9 mouse cellular contexts compared by ENCODE assay signal in genomic region chr11:110379661-110380309, GRCm38 (mm10). TPM values are rescaled to one million over a fixed set of nuclear protein-coding genes. Genes with fewer than 3 reads are reported as not detected.
DNase-seq lines count a peak whose midpoint lies in the region; ATAC-seq and TF ChIP-seq lines count a peak whose summit lies in the region.
"Had no signal": no experiment of that assay in that cellular context is flagged by ENCODE, and none has a peak within 500 bp of the region (broad histone marks: within the 10 kb centered on the region; RNA-seq: fewer than 3 reads in every experiment).

No protein-coding gene starts in this region.

- H3K79me2 ChIP-seq in myocyte (ENCODE audit: control insufficient read depth, insufficient read depth), result no peaks in the 10 kb centered on the region

- peak overlapping the region; percentile 47 for H3K4me2 ChIP-seq in forebrain, embryonic 11.5 days (ENCODE audit: low read depth, low read length, severe bottlenecking)
- peak overlapping the region; percentile 76 for H3K4me2 ChIP-seq in heart, embryonic 15.5 days
- peak overlapping the region; percentile 76 for H3K4me2 ChIP-seq in liver, embryonic 12.5 days
- peak overlapping the region; percentile 51 for H3K4me2 ChIP-seq in myocyte (ENCODE audit: low read depth)

- 12% methylated on average over 20 of the region's 20 CpGs for WGBS in forebrain, embryonic 11.5 days
- 5% methylated on average over 20 of the region's 20 CpGs for WGBS in heart, embryonic 15.5 days
- 7% methylated on average over 20 of the region's 20 CpGs for WGBS in liver, embryonic 12.5 days (ENCODE audit: insufficient replicate concordance)

- peak overlapping the region; percentile 13; the same call in 1 of the 2 replicates for H3K9ac ChIP-seq in forebrain, embryonic 11.5 days (ENCODE audit: low read length)
- H3K9ac ChIP-seq in heart, embryonic 15.5 days, result peak overlapping the region; percentile 39
- H3K9ac ChIP-seq in liver, embryonic 12.5 days, result peak overlapping the region; percentile 40

- H3K4me1 ChIP-seq in forebrain, embryonic 11.5 days (replicated peaks; ENCODE audit: control insufficient read depth, insufficient read depth, low read length), result peaks cover 3% of the 10 kb centered on the region; the same call in 1 of the 2 replicates
- H3K4me1 ChIP-seq in heart, embryonic 15.5 days (replicated peaks), result peaks cover 11% of the 10 kb centered on the region
- H3K4me1 ChIP-seq in liver, embryonic 12.5 days, result peaks cover 13% of the 10 kb centered on the region; the same call in 1 of the 2 replicates

- peak overlapping the region; percentile 14 for H3K4me3 ChIP-seq in forebrain, embryonic 11.5 days (ENCODE audit: low read depth, low read length)
- H3K4me3 ChIP-seq in heart, embryonic 15.5 days, result peak overlapping the region; percentile 47
- H3K4me3 ChIP-seq in liver, embryonic 12.5 days, result peak overlapping the region; percentile 44
- H3K4me3 ChIP-seq in myocyte, result no peak overlapping the region

- peak; percentile 82 for ATAC-seq in forebrain, embryonic 11.5 days (replicated peaks; ENCODE audit: low FRiP score)
- ATAC-seq in heart, embryonic 15.5 days (replicated peaks; ENCODE audit: insufficient number of reproducible peaks, insufficient read depth, low FRiP score, low read depth), result peak; percentile 74; the same call in 1 of the 2 replicates
- ATAC-seq in liver, embryonic 12.5 days, result peak; percentile 84

- H3K27ac ChIP-seq in forebrain, embryonic 11.5 days (ENCODE audit: low read depth, low read length), result no peak overlapping the region
- H3K27ac ChIP-seq in heart, embryonic 15.5 days, result peak overlapping the region; percentile 70
- H3K27ac ChIP-seq in liver, embryonic 12.5 days, result 0 out of 2 replicates have a peak overlapping the region, but pooled peaks have one; percentile 11

- no peaks in the 10 kb centered on the region for H3K36me3 ChIP-seq in forebrain, embryonic 11.5 days (ENCODE audit: control insufficient read depth, insufficient read depth, low read length)
- H3K36me3 ChIP-seq in heart, embryonic 15.5 days, result no peaks in the 10 kb centered on the region
- H3K36me3 ChIP-seq in liver, embryonic 12.5 days, result no peaks in the 10 kb centered on the region
- H3K36me3 ChIP-seq in myocyte (ENCODE audit: control insufficient read depth, insufficient read depth), result no peaks in the 10 kb centered on the region
- H3K36me3 ChIP-seq: G1E had no signal

- no peak for TF ChIP-seq POLR2A in myocyte (IDR thresholded peaks at IDR 0.05; ENCODE audit: insufficient read length, low read depth)

- no peaks in the 10 kb centered on the region for H3K9me3 ChIP-seq in forebrain, embryonic 11.5 days (ENCODE audit: control insufficient read depth, low read length)
- H3K9me3 ChIP-seq in heart, embryonic 15.5 days (replicated peaks), result no peaks in the 10 kb centered on the region
- H3K9me3 ChIP-seq in liver, embryonic 12.5 days (replicated peaks), result no peaks in the 10 kb centered on the region

- H3ac ChIP-seq in myocyte (ENCODE audit: control insufficient read depth, insufficient read length), result no peak overlapping the region

- H3K27me3 ChIP-seq in forebrain, embryonic 11.5 days (ENCODE audit: control insufficient read depth, insufficient read depth, low read length), result no peaks in the 10 kb centered on the region
- H3K27me3 ChIP-seq in heart, embryonic 15.5 days, result no peaks in the 10 kb centered on the region
- no peaks in the 10 kb centered on the region for H3K27me3 ChIP-seq in liver, embryonic 12.5 days (replicated peaks)
- no peaks in the 10 kb centered on the region for H3K27me3 ChIP-seq in myocyte (ENCODE audit: control insufficient read depth, insufficient read depth, insufficient read length)

- DNase-seq in spleen, adult 18-20 months, result peak; percentile 12 to 37
- no peak for DNase-seq in spleen, postnatal 4 days (ENCODE audit: low spot score in 2 of 2)
- peak; percentile 56 for DNase-seq in forebrain, embryonic 11.5 days (ENCODE audit: low spot score)
- DNase-seq in kidney, postnatal 25 days, result peak; percentile 90 to 95
- peak; percentile 31 for DNase-seq in testis, postnatal 14 days (ENCODE audit: low spot score)

TF ChIP-seq in myocyte, 11 proteins besides CTCF, POLR2A, EP300 and RAD21:
- TF ChIP-seq MYOD1 (IDR thresholded peaks at IDR 0.05; ENCODE audit: control insufficient read depth in 1 of 3, insufficient read length in 2 of 3, low read depth in 2 of 3) (no peak), USF1 (IDR thresholded peaks at IDR 0.05; ENCODE audit: low read depth) (peak; percentile 70)

RNA-seq across cellular contexts. Expression of gene Map2k6, which starts 19.1 kb away (rescaled TPM):
- polyA plus RNA-seq in forebrain, embryonic 11.5 days (2014; fragmentation: Nextera tagmentation; extraction: Ambion mirVana), result 39.1 and 42.2 TPM in 2 replicates
- 13.5 and 15.3 TPM in 2 replicates for polyA plus RNA-seq in heart, embryonic 15.5 days (2015; fragmentation: Nextera tagmentation; extraction: Ambion mirVana)
- polyA plus RNA-seq in liver, embryonic 12.5 days (2016; fragmentation: Nextera tagmentation; extraction: Ambion mirVana), result 6.5 and 7.1 TPM in 2 replicates
- polyA plus RNA-seq in myocyte (2012; fragmentation: generic; extraction: Trizol), result 2.9 TPM
- polyA plus RNA-seq: G1E had no signal

RNA-seq across cellular contexts. Expression of gene Abca5, which starts 42.3 kb away (rescaled TPM):
- polyA plus RNA-seq in forebrain, embryonic 11.5 days (2014; fragmentation: Nextera tagmentation; extraction: Ambion mirVana), result 2.3 and 3.8 TPM in 2 replicates
- polyA plus RNA-seq in heart, embryonic 15.5 days (2015; fragmentation: Nextera tagmentation; extraction: Ambion mirVana), result 2.7 and 2.8 TPM in 2 replicates
- 0.49 and 0.95 TPM in 2 replicates for polyA plus RNA-seq in liver, embryonic 12.5 days (2016; fragmentation: Nextera tagmentation; extraction: Ambion mirVana)
- 2.9 TPM for polyA plus RNA-seq in myocyte (2012; fragmentation: generic; extraction: Trizol)
- polyA plus RNA-seq: G1E had no signal

Comparison
In these comparisons a context has a peak if more than half of its experiments do, and no peak if none do; other contexts are left out.
1. DNase-seq: peak in spleen, adult 18-20 months (2 of 2), forebrain, embryonic 11.5 days (single experiment), kidney, postnatal 25 days (2 of 2) and testis, postnatal 14 days (single experiment); none in spleen, postnatal 4 days (0 of 2).
2. Peak in every context shown above with its lines, with median percentiles within 50 percentile points of each other: ATAC-seq, H3K4me2 ChIP-seq and H3K9ac ChIP-seq.